Mouse (Mus musculus): ENCODE results near the gene Epsti1.

Epsti1 gene

DNA sequence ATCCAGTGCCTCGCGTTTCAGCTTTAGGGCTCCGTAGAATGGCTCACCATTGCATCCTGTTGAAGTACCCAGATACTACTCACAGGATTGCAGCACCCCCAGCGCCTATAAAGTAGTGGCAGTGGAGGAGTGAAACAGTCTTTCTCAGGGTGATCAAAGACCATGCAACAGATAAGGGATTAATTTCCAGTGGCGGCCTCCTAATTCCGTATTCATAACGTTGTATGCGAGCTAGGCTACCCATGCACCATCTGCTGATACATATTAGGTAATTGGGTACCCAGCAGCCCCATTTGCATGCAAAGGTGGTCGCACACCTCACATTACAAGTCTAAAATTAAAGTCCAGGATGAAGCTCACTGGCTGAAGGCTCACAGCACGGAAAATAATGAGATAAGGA, 21.4 kb downstream of the Epsti1 start:
- DNase-seq = no peak

DNA sequence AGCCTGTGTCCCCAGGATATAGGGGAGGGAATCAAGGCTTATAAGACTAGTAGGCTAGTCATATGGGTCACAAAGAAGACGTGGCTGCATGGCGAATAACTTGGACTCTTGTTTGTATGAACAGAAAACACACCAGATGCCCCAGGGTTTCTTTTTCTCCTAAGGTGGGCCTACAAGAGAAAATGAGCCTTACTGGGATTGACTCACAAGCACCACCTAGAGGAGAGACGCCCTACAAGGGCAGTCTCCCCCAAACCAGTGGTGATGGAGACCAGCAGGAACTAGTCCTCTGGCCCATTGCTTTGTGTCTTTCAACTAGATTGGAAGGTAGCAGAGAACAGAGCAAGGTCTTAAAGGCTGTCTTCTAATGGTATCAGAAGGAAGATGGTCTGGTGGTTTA, 22.7 kb downstream of the Epsti1 start:
- no peak for DNase-seq

DNA sequence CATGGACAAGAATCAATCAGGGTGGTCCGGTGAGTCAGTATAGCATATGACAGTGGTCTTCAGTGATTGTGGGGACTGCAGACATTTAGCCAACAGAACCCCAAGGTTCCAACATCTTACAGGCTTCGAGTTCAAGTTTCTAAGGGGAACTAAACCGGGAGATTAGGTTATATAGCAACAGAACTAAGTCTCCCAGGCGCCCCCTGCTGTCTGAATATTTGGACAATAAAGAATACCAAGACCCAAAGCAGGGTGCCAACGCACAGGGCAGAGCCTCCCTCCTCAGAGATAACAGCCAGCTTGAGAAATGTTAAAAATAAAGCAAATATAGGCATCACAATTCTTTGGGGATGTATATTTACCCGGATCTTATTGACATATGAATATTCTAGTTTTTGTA, 24.0 kb downstream of the Epsti1 start:
- DNase-seq = peak; percentile 43

DNA sequence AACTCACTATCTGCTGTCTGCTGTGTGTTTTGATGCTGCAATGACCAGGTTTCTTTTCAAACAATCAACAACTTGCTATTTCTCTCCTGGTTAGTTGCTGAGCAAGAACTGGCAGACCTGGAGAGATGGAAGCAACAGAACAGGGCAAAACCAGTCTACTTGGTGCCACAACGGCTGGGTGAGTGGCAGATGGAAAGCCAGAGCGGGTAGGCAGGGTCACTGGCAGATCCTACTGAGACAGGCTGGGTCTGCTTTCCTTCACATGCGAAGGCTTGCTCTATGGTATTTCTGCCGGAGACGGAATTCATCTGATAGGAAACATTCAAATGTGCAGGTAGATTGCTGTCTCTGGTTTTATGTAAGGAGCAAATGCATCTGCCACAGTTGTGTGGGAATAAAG, 24.6 kb downstream of the Epsti1 start:
- no peak for DNase-seq

DNA sequence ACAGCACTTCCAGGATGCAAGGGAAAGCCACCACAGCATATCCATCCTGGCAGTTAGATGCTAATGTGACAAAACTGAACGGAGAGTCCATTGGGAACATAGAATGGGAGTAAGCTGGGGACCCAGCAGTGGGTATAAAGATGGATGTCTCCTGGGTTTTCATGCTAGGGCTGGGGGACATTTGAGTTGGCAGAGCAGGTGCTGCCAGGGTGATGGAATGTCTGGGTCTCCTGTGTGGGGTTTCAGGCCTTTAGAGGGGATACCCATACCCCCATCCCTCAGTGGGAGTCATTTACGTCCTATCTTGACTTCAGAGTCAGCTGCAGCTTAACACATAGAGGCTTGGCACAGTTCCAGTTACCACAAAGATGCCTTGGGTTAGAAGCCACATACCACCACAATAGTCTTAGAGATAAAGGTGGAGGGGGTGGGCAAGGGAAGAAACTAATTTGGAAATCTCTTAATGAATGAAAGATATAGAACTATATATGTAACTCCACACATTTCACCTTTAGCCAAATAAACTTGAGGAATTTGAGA, 25.2 kb downstream of the Epsti1 start:
- no peak for DNase-seq

DNA sequence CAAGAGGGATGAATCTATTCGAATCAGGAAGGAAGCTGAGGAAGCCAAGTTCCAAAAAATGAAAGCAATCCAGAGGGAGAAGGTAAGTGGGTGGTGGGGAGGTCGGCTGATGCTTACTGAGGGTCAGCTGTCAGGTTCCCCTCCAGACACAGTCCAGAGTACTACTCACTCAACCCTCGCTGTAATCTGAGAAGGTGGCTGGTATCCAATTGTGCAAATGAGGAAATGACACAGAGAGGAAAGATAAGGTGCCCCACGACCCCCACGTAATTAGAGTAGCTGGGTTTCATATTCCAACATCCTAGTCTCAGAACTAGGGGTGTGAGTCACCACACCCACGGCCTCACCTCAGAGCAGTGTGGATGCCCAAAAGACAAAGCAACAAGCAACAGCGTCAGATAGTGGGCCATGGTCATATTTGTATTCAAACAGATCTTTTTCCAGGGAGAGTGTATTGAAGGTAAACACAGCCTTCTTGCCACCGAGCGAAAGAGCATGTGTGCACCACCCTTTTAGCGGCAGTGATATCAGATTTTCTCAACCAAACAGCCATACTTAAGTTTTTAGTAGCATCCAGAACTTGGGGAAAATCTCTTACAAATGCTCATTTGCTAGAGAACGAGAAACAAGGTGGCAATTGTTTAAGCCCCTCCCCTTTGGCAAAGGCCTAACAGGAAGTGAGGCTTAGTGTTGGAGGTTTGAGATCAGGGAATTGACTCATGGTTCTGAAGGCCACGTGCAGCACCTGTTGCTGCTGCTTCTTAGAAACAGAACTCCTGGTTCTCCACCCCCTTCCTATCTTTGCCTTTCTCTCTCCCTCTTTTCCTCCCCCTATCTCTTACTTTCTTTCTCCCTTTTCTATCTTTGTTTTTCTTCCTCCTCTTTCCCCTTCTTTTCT, 28.4 kb downstream of the Epsti1 start:
- DNase-seq = no peak

DNA sequence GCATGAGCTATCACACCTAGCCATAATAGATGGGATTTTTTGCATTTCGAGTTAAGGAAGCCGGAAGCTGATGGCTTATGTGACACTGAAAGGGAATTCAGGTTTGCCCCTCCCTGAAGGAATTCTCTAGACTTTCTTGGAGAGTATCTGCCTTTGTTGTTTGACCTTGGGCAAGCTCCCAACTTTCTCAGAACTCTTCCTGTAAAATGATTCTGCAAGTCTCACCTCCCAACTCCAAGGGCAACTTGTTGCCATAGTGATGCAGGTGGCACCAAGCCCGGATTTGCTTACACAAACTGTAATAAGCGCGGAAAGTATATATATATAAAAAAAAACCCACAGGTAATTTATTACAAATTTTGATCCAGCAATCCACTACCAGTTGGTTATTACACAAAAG, 29.2 kb downstream of the Epsti1 start:
- no peak for DNase-seq

DNA sequence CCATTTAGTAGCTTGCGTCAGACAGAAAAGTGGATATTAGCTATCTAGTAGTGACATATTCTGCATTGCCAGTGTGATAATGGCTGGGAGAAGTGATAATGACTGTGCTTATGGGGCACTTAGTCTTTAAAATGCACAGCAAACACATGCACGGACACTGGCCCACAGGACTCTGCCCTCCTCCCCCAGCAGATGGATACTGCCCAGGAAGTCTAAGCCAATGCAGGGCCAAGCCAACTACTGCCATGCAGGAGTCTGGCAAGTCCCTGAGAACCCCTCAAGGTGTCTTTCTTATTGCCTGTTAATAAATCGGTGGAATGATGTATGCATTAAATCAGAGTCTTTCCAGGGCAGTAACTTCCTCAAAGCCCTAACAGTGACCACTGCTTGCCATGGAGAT, 30.4 kb downstream of the Epsti1 start:
- no peak for DNase-seq

DNA sequence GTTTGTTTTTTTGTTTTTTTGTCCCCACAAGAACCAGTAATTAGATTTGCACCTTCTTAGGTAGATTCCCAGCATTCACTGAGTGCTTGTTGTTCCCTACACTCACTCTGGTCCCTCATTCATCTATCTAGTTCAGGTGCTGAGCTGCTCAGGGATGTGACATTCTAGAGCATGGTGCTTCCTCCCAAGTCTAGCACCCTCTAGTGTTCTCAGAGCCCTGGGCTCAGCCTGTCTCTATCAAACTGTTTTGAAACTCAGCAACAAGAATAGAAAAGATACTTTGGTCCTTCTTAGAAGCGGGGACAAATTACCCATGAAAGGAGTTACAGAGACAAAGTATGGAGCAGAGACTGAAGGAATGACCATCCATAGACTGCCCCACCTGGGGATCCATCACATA, 37.1 kb downstream of the Epsti1 start:
- DNase-seq = no peak

DNA sequence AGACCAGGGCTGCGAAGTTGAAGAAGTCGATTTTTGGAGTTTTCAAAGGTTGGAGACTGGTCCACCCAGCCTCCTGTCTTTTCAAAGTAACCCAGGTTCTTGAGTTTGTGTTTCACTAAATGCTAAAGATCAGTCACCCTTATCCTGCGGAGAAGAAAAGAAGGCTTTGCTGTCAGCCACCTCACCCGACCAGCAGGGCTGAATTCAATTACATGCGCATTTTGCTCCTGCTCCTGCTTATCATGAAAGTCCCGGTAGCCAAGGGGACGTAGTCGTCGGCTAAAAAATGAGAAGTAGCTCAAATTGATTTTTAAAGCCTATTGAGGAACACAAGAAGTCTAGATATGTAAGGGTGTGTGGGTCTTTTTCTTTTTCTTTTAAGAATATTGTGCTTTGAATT, 38.2 kb downstream of the Epsti1 start:
- DNase-seq = no peak

DNA sequence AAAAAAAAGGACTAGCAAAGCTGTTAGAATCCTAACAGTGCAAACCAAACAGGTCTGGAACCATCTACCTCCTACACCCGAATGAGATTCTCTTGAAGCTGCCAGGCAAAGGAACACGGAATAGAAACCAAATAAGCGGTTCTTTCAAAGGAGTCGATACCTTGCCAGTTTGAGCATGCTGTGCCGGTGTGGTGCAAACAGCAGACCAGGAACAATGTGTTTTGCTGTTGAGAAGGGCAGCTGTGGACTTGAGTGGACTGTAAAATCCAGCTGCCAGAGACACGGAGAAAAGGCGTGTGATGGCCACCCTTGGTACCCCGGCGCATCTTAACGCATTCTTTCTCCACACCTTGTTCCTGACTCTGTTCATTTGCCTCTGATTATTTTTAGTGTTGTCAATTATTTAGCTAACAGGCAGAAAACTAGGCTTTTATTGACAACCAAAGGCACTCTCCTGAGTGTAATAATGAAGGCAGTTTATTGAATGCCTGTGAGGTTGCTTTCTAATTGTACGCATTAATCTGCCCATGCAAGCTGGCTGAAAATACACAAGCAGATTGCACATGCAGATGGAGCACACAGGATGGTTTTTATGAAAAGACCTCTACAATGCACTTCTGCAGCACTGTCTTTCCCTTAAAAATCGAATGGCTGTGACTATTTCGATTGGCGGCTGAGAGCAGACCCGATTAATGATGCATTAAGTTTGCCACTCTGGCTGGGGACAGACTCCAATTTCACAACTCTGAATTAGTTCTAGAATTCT, 38.9 kb downstream of the Epsti1 start:
- no peak for DNase-seq

DNA sequence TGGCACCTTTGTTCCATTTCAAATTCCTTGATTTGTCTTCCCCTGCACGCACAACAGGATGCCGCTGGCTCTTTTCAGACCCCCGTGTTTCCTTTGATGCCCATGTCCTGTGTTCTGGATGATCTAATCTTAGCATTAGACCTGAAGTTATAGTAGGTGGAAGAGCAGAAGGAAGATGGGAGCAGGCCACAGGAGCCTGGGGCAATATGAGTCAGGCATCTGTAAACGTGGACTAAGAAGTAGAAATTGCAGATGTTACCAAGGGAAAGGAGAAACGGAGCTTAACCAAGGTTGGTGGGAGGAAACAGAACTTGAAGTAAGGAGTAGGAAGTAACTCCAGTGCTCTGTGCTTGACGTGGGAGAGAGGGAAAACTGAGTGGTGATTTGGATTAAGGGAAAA, 57.7 kb downstream of the Epsti1 start:
- DNase-seq = no peak

DNA sequence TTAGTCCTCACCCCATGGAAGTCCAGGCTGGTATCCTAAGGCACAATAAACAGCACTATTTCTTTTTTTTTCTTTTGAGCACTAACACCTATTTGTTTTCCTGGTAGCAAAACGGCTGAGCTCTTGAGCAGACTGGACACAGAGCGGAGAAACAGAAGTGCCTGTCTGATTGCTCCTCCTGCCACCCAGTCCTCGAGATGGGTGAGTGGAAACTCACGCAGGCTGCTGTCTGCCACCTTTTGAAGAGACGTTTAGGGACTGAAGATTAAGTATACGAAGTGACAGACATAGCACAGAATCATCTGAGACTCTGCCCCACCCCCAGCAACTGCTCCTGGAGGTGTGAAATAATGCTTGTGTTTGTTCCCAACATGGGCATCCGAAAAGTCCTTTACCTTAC, 59.5 kb downstream of the Epsti1 start:
- no peak for DNase-seq

DNA sequence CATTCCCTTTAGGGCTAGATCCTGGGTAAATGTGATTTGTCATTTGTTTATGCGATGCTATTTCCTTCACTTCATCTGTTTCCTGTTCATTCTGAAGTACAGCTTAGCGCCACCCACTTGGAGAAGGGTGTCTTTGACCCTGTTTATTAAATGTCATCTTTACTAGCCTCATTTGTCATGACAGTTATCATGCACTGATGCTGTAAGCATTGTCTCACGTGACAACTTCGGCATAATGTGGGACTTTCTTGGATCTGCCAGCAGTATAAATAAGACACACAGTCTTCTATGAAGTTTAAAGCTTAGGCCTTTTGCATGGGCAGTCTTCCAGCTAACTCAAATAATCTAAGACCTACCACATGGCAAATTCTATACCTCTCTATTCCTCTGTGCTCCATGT, 67.3 kb downstream of the Epsti1 start:
- no peak for DNase-seq

DNA sequence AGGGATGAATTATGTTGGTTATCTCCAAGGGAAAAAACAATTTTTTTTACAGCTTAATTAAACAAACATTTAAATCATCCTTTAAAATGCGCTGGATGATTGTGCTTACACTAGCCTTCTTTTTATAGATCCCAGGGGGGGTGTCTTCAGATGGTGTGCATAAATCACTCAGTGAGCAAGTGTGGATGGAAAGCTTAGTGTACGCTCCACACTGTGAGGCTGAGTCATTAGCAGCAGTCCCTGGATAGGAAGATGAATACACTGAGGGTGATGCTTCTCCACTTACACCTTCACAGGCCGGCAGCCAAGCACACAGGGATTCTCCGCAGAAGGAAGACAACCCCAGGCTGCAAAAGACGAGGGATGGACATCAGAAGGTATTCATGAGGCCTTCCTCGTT, 70.2 kb downstream of the Epsti1 start:
- no peak for DNase-seq

DNA sequence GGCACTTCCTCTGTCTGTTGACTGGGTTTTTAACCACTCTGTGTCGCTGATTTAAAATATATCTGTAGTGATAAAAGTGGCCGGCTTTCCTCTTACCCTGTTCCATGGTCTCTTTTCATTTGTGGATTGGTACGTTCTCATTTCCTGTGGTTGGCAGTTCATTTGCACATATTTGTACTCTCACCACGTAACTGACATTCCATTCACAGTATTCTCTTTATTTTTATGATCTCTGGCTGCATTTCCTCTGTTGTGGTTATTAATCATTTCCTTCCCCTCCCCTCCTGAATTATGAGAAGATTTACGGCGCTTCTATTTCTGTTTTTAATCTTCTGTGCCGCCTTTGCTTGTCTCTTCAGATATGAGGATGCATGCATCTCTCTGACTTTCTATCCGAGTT, 71.7 kb downstream of the Epsti1 start:
- no peak for DNase-seq

DNA sequence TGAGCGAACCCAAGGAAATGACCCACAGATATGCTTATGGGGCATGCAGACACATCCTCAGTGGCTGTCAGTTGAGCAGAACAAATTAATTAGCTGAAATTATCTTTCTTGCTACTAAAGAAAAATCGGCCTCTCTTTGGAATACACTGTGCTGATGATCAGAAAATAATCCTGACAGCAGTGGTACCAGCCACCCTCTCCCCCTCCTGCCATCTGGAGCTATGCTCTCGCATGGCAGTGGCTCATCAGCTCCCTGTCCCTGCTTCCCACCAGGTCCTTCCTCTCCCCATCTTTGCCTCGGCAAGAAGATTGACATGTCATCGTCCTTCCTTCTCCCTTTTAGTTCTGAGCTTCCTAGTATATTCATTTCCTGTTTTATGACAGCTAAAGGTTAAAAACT, 77.5 kb downstream of the Epsti1 start:
- no peak for DNase-seq

DNA sequence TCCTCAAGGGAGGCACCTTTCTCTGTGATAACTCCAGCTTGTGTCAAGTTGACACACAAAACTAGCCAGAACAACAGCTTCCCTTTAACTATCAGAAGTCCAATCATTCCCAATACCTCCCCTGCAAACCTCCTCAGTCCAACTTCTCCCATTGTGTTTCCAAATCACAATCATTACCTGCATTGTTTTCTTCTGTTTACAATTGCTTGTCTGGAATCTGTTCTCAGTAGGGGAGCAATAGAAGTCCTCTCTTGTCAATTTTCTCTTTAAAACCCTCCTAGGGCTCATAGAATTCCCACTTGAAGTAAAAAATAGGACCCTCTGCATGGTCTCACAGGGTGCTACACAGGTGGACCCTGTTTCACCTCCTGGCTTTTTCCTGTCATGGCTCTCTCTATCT, 93.7 kb downstream of the Epsti1 start:
- DNase-seq = no peak

DNA sequence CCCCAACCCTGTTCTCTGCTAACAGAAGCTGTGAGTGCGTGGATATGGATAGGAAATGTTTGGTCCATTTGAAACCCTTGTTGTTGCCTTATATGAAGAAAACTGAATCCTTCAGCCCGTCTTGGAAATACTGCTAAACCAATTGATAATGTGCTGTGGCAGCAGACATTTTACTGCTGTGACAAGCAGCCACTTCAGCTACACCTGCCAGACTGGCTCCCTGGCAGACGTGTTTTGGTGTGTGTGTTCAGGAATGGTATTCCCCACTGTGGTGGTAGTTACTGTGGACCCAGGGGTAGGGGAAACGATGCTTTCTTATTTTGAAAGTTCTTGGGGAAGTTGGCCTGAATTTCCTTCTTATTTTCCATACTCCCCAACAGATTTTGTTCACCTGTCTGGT, 100.4 kb downstream of the Epsti1 start:
- peak; percentile 3 for DNase-seq

DNA sequence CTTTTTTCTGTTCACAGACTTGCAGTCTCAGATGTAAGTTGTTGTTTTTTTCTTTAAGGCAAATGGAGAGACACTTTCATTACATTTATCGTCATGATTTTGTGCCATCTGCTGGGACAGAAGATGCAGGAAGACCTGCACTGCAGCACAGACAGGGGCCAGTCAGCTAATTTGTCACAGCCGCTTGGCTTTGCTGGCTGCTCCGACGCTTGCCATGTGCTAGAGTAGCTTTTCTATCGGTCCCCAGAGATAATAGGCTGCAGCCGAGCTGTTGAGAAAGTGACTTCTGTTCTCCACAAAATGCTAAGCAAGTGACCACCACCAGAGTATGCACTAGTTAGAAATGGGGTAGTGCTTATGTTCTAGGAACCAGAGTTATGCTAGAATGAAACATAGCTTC, 104.0 kb downstream of the Epsti1 start:
- DNase-seq = peak; percentile 2

DNA sequence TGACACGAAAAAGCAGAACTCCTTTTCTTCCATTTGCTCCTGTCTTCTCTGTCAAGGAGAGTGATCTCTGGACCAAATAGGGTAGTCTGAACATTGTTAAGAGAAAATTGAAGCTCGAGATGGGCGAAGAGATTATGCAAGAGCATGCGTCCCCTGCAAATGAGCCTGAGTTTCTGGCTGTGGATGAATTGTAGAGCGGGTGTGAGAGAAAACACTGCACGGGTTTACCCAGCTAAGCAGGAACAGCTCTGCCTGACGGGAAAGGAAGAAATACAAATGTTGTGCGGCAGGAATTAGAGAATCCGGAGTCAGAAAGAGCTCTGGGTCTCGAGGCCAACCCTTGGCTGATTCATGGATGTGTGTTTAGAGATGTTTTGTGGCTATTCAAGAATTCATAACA, 107.8 kb downstream of the Epsti1 start:
- no peak for DNase-seq

DNA sequence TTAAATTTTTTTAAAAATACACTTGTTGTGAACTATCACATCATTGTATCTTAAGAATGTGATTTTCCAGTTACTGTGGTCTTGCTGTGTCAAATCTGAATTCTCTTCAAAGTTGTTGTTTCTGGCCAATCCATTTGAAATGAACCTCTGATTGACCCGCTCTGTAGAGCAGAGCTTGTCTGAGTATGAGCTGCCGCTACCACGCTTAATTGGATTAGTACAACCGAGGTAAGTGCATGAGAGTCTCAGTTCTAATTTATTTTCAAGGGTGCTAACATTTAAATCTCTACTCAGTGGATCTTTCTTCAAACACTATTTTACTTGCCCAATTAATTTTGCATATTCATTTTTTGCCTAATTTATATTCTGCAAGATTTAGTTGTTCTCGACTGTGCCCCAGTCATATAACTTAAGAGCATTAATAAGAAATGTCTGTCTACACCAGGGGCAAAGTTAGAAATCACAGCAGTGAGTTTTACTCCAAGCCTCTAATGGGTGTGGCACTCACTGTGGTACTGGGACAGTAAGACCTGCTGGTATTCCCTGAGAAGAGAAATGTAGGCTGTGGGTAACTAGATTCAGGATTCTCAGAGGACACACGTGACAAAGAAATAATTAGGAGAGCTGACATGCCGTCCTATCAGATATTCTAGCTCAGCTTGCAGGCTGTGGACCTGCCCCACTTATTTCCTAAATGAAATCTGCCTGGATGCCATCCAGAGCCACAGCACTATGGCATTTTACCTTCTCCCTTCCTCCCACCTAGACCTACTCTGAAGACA, 111.7 kb downstream of the Epsti1 start:
- no peak for DNase-seq

DNA sequence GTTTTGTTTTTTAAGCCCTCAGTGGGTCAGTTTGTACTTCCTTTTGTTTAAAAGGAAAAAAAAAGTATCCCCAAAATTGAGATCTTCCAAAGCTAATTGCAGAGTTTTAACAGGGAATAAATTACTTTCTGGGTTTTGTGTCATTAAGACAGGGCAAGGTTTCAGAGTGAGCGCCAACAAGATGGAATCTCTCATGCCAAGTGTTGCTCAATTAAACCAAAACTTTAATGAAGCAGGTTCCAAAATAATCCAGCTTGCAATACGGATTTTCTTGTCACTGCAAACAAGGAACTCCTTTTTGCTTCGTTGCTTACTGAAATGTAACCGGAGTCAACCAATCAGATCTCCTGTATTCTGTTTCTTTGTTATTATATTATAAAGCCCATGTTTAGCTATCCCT, 112.4 kb downstream of the Epsti1 start:
- DNase-seq = no peak
